Mouse (Mus musculus): Measurements from ENCODE around the gene Uqcc1.

- TF ChIP-seq POLR2A (IDR thresholded peaks at IDR 0.05; ENCODE audit: control insufficient read depth, extremely low read depth, insufficient read depth, low read length, poor library complexity) (no peak), CTCF (IDR thresholded peaks at IDR 0.05; ENCODE audit: borderline replicate concordance, control insufficient read depth, extremely low read depth, insufficient read depth, low read length, poor library complexity) (no peak)
Observed at GRCm38 (mm10) chr2:155872930-155873507, 57.1 kb downstream of the Uqcc1 start.

All from thymus, adult 2 months (tissue).